Mouse (Mus musculus) activated CD4-positive, CD25-positive, alpha-beta regulatory T cell (primary cell): Measurements from ENCODE around the gene Sema6b. TPM values are rescaled to one million over a fixed set of nuclear protein-coding genes. Genes with fewer than 3 reads are reported as not detected.

Source experiments
- polyA plus RNA-seq, 2 experiments: library from polyadenylated mRNA; unstranded; fragments of 100-300 nt; shearing (Covaris generic); gene quantifications; one replicate each; pipeline ENCODE4 v1.2.1; 2017

The Sema6b gene
- polyA plus RNA-seq = under 1 TPM; 0.12 to 0.44 TPM

GRCm38 (mm10) chr17:56139858-56140595, at the start of gene Sema6b:
Gene Sema6b, minus strand, starts transcription at chr17:56140343.

GRCm38 (mm10) chr17:56183658-56184103, 43.5 kb upstream of the Sema6b start, which contains the start of gene Mydgf:
Gene Mydgf, minus strand, starts transcription at chr17:56183920.

GRCm38 (mm10) chr17:56162231-56162774, 22.2 kb upstream of the Sema6b start, which contains the start of gene Tnfaip8l1:
Gene Tnfaip8l1, plus strand, starts transcription at chr17:56162477.

DNA sequence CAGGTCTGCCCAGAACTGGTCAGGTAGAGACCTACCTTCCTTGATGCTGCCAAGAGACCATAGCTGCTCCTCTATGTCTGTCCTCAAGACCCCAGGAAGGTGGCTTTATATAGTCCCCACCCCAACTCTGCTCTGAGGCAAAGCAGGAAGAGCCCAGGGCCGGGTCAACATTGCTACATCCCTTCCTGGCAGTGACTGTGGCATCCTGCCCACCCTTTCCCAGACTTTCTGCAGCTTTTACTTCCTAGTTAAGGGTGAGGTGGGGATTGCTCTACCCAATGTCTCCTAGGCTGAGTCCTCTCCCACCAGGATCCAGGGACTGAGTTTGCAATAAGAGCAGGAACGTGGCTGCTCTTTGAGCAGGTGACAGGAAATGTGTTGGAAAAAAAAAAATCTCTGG, 18.3 kb downstream of the Sema6b start, which contains the start of gene Lrg1:
TSS of gene Lrg1 (minus strand) at position 176 of the 400 bp plus-strand sequence.

GRCm38 (mm10) chr17:56117251-56117710, 22.9 kb downstream of the Sema6b start, which contains the start of gene Plin5:
Gene Plin5, minus strand, starts transcription at chr17:56117596.

DNA sequence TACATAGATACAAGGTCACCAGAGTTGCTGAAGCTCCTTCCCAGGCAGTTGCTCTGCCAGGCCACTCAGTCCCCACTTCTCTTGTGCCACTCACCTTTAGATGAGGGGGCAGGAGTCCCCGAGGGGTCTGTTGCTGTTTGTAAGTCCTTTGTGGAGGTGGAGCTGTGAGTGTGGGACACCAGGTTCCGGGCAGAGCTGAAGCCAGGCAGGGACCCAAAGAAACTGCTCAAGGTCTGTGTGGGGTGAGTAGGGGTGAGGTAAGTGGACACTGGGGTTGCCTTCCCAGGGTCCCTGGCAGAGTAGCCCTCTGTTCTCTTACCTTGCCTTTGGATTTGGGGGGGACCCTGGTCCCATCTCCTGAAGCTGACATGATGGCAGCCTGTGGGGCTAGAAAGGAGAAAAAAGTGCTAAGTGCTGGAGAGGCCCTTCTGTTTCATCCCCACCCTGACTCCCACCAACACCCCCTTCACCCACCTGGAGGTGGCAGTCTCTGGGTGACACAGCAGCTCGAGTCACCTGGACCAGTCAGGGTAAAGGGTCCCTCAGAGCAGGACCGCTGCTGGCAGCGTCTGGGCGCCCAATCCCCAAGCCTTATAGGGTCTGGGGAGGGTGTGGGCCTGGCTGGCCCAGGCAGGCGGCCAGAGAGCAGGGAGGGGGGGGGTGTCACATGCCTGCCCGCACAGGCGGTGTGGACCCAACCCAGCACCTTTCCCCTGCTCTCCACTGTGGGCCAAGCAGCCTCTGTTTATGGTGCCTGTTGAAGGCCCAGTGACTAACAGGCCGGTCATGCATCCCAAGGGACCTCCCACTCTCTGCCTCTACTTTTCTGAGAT, 30.7 kb downstream of the Sema6b start, which contains the start of gene Plin4:
TSS of gene Plin4 (minus strand) at position 585 of the 833 bp plus-strand sequence.

GRCm38 (mm10) chr17:56078880-56079795, 61.0 kb downstream of the Sema6b start, which contains the start of gene Hdgfl2:
Gene Hdgfl2, plus strand, starts transcription at chr17:56079634.

DNA sequence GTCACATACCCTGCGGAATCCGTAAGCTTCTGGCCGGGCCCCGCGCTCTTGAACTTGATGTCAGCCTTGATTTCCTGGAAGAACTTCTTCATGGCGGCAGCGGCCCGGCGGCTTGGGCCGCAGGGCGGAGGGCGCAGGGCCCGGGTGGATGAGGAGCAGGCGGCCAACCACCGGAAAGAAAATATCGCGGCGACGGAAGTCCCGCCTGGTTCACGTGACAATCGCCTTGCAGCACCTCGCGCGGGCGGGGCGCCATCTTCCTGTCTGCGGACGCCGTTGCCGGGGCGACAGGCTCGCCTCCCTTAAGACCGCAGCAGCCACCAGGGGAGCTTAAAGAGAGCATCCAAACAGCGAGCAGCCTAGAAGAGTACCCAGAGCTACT, 65.3 kb downstream of the Sema6b start, which contains the start of gene Ubxn6:
TSS of gene Ubxn6 (minus strand) at position 202 of the 382 bp plus-strand sequence.

Other genes starting within 250 kb of the Sema6b start
- gene Zfp959, start 248.2 kb downstream of the Sema6b start, polyA plus RNA-seq = 10 to 100 TPM; 20.8 to 24.1 TPM
- 10 to 100 TPM in 1 of 2 experiments, 1 to 10 TPM in 1; 9.2 to 13.1 TPM for gene Zfp119b, start 190.8 kb downstream of the Sema6b start, polyA plus RNA-seq
- gene Ebi3, start 187.7 kb downstream of the Sema6b start, polyA plus RNA-seq = 10 to 100 TPM; 43.1 to 73.4 TPM
- gene Yju2, start 181.2 kb downstream of the Sema6b start, polyA plus RNA-seq = 10 to 100 TPM; 29.4 to 44.6 TPM
- under 1 TPM; 0.17 to 0.95 TPM for gene Shd, start 169.9 kb downstream of the Sema6b start, polyA plus RNA-seq
- gene Fsd1, start 153.8 kb downstream of the Sema6b start, polyA plus RNA-seq = under 1 TPM in 1 of 2 experiments, not detected in 1; 0.93 TPM
- gene Stap2, start 134.8 kb downstream of the Sema6b start, polyA plus RNA-seq = under 1 TPM; 0.31 to 0.97 TPM
- gene Mpnd, start 134.6 kb downstream of the Sema6b start, polyA plus RNA-seq = 100 to 1,000 TPM; 106 to 109 TPM
- gene Sh3gl1, start 103.7 kb downstream of the Sema6b start, polyA plus RNA-seq = 100 to 1,000 TPM; 159 to 164 TPM
- 10 to 100 TPM in 1 of 2 experiments, 1 to 10 TPM in 1; 4.0 to 11.4 TPM for gene Chaf1a, start 99.9 kb downstream of the Sema6b start, polyA plus RNA-seq
- gene Ubxn6, start 65.3 kb downstream of the Sema6b start, polyA plus RNA-seq = 10 to 100 TPM; 76.4 TPM
- gene Hdgfl2, start 60.7 kb downstream of the Sema6b start, polyA plus RNA-seq = 100 to 1,000 TPM in 1 of 2 experiments, 10 to 100 TPM in 1; 97.9 to 101 TPM
- not detected for gene Plin4, start 30.5 kb downstream of the Sema6b start, polyA plus RNA-seq
- gene Plin5, start 22.7 kb downstream of the Sema6b start, polyA plus RNA-seq = not detected
- under 1 TPM in 1 of 2 experiments, not detected in 1; 0.74 TPM for gene Lrg1, start 18.3 kb downstream of the Sema6b start, polyA plus RNA-seq
- 10 to 100 TPM; 32.7 to 39.4 TPM for gene Tnfaip8l1, start 22.1 kb upstream of the Sema6b start, polyA plus RNA-seq
- gene Mydgf, start 43.6 kb upstream of the Sema6b start, polyA plus RNA-seq = 10 to 100 TPM; 57.9 to 59.9 TPM
- gene Dpp9, start 78.6 kb upstream of the Sema6b start, polyA plus RNA-seq = 10 to 100 TPM; 19.0 to 43.4 TPM
- gene Fem1a, start 116.5 kb upstream of the Sema6b start, polyA plus RNA-seq = 10 to 100 TPM; 10.3 to 12.3 TPM
- 1 to 10 TPM; 4.8 to 8.9 TPM for gene Ticam1, start 136.4 kb upstream of the Sema6b start, polyA plus RNA-seq
- 10 to 100 TPM; 22.9 to 32.3 TPM for gene Plin3, start 152.5 kb upstream of the Sema6b start, polyA plus RNA-seq
- gene Arrdc5, start 159.9 kb upstream of the Sema6b start, polyA plus RNA-seq = under 1 TPM in 1 of 2 experiments, not detected in 1; 0.33 TPM
- gene Uhrf1, start 163.0 kb upstream of the Sema6b start, polyA plus RNA-seq = 10 to 100 TPM; 13.1 to 31.3 TPM
- gene Kdm4b, start 185.7 kb upstream of the Sema6b start, polyA plus RNA-seq = 10 to 100 TPM; 33.2 to 40.2 TPM